In the genomic region with DNA sequence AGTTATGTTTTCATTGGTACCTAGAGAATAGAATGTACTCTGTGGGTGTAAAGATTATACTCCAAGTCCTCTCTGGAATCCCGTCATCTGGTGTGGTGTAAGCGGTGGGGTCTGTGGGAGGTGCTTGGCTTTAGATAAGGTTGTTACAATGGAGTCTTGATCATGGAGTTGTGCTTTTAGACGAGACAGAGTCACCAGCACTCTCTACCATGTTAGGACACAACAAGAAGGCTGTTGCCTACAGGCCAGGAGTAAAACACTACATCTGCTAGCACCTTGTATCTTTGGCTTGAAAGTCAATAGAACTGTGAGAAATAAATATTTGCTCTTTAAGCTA, we compare ENCODE assay signal across 9 mouse cellular contexts. TPM values are rescaled to one million over a fixed set of nuclear protein-coding genes. Genes with fewer than 3 reads are reported as not detected.
DNase-seq lines count a peak whose midpoint lies in the region; ATAC-seq and TF ChIP-seq lines count a peak whose summit lies in the region.
"Had no signal": no experiment of that assay in that cellular context is flagged by ENCODE, and none has a peak within 500 bp of the region (broad histone marks: within the 10 kb centered on the region; RNA-seq: fewer than 3 reads in every experiment).

No protein-coding gene starts in this region.

- H3K36me3 ChIP-seq in hindbrain, embryonic 16.5 days (ENCODE audit: control insufficient read depth, insufficient read depth, low read length), result no peaks in the 10 kb centered on the region
- no peaks in the 10 kb centered on the region for H3K36me3 ChIP-seq in hindbrain, embryonic 14.5 days (replicated peaks; ENCODE audit: control insufficient read depth, insufficient read depth)
- no peaks in the 10 kb centered on the region for H3K36me3 ChIP-seq in thymus, adult 2 months (ENCODE audit: control insufficient read depth, insufficient read depth, low read length)
- no peaks in the 10 kb centered on the region for H3K36me3 ChIP-seq in liver, embryonic 13.5 days
- H3K36me3 ChIP-seq in stomach, postnatal 0 days (ENCODE audit: control insufficient read depth, insufficient read depth, low read length), result no peaks in the 10 kb centered on the region

- H3K4me1 ChIP-seq in hindbrain, embryonic 16.5 days (ENCODE audit: control insufficient read depth, insufficient read depth, low read depth, low read length), result peaks cover 27% of the 10 kb centered on the region
- H3K4me1 ChIP-seq in hindbrain, embryonic 14.5 days (replicated peaks; ENCODE audit: control insufficient read depth, insufficient read depth, low read length), result peaks cover 40% of the 10 kb centered on the region
- peaks cover 52% of the 10 kb centered on the region for H3K4me1 ChIP-seq in thymus, adult 2 months (replicated peaks; ENCODE audit: control insufficient read depth, insufficient read depth, low read length)
- peaks cover 76% of the 10 kb centered on the region for H3K4me1 ChIP-seq in liver, embryonic 13.5 days (replicated peaks)
- peaks cover 16% of the 10 kb centered on the region for H3K4me1 ChIP-seq in stomach, postnatal 0 days (replicated peaks; ENCODE audit: control insufficient read depth, insufficient read depth)
- H3K4me1 ChIP-seq in cerebellum, adult 2 months (ENCODE audit: control insufficient read depth, insufficient read depth, low read length), result peaks cover 39% of the 10 kb centered on the region

- no peak for ATAC-seq in hindbrain, embryonic 16.5 days
- ATAC-seq in hindbrain, embryonic 14.5 days (ENCODE audit: low FRiP score), result no peak
- 0 out of 2 replicates have a peak, but pooled peaks have one; percentile 28 for ATAC-seq in liver, embryonic 13.5 days (ENCODE audit: low read depth)
- no peak for ATAC-seq in stomach, postnatal 0 days (ENCODE audit: low FRiP score, low TSS enrichment)

- no peak for TF ChIP-seq POLR2A in thymus, adult 2 months (IDR thresholded peaks at IDR 0.05; ENCODE audit: control insufficient read depth, extremely low read depth, insufficient read depth, low read length, poor library complexity)
- no peak for TF ChIP-seq POLR2A in cerebellum, adult 2 months (IDR thresholded peaks at IDR 0.05; ENCODE audit: borderline replicate concordance, insufficient read depth, low read length)

- no peak for DNase-seq in hindbrain, embryonic 14.5 days (ENCODE audit: low spot score)
- no peak for DNase-seq in thymus, adult 2 months
- no peak for DNase-seq in thymus, adult 18-20 months
- no peak for DNase-seq in liver, embryonic 13.5 days
- no peak for DNase-seq in stomach, postnatal 0 days (ENCODE audit: low spot score)
- DNase-seq in cerebellum, adult 2 months, result no peak
- DNase-seq: adrenal gland, postnatal 25 days; cerebellum, adult 9-10 months had no signal

- H3K9me3 ChIP-seq in hindbrain, embryonic 16.5 days (ENCODE audit: control insufficient read depth, low read length), result no peaks in the 10 kb centered on the region
- no peaks in the 10 kb centered on the region for H3K9me3 ChIP-seq in hindbrain, embryonic 14.5 days (ENCODE audit: control insufficient read depth, low read length)
- H3K9me3 ChIP-seq in liver, embryonic 13.5 days (replicated peaks), result no peaks in the 10 kb centered on the region
- H3K9me3 ChIP-seq in stomach, postnatal 0 days (ENCODE audit: control insufficient read depth, low read length), result no peaks in the 10 kb centered on the region

- TF ChIP-seq CTCF in thymus, adult 2 months (IDR thresholded peaks at IDR 0.05; ENCODE audit: borderline replicate concordance, control insufficient read depth, extremely low read depth, insufficient read depth, low read length, poor library complexity), result no peak
- TF ChIP-seq CTCF in stomach, postnatal 0 days (IDR thresholded peaks at IDR 0.05; ENCODE audit: low read depth), result no peak
- TF ChIP-seq CTCF in cerebellum, adult 2 months (IDR thresholded peaks at IDR 0.05; ENCODE audit: borderline replicate concordance, insufficient read depth, low read depth, low read length), result no peak

- H3K4me3 ChIP-seq in hindbrain, embryonic 16.5 days (ENCODE audit: low read length), result no peak overlapping the region
- no peak overlapping the region for H3K4me3 ChIP-seq in hindbrain, embryonic 14.5 days (replicated peaks; ENCODE audit: low read length)
- H3K4me3 ChIP-seq in thymus, adult 2 months (ENCODE audit: control insufficient read depth, insufficient read depth, low read length), result no peak overlapping the region
- H3K4me3 ChIP-seq in liver, embryonic 13.5 days (replicated peaks), result peak overlapping the region; percentile 45; the same call in 1 of the 2 replicates
- H3K4me3 ChIP-seq in stomach, postnatal 0 days (ENCODE audit: low read depth, low read length), result no peak overlapping the region
- no peak overlapping the region for H3K4me3 ChIP-seq in cerebellum, adult 2 months (replicated peaks; ENCODE audit: insufficient read depth, low read depth, low read length)

- no peak overlapping the region for H3K9ac ChIP-seq in hindbrain, embryonic 16.5 days (ENCODE audit: low read depth, low read length)
- H3K9ac ChIP-seq in hindbrain, embryonic 14.5 days, result no peak overlapping the region
- peak overlapping the region; percentile 52; the same call in 1 of the 2 replicates for H3K9ac ChIP-seq in liver, embryonic 13.5 days
- H3K9ac ChIP-seq in stomach, postnatal 0 days (ENCODE audit: low read length), result no peak overlapping the region

- no peaks in the 10 kb centered on the region for H3K27me3 ChIP-seq in hindbrain, embryonic 16.5 days (replicated peaks; ENCODE audit: control insufficient read depth, insufficient read depth, low read length)
- H3K27me3 ChIP-seq in hindbrain, embryonic 14.5 days (ENCODE audit: control insufficient read depth, insufficient read depth, low read length), result no peaks in the 10 kb centered on the region
- H3K27me3 ChIP-seq in thymus, adult 2 months (ENCODE audit: control insufficient read depth, insufficient read depth, low read length), result no peaks in the 10 kb centered on the region
- H3K27me3 ChIP-seq in liver, embryonic 13.5 days, result no peaks in the 10 kb centered on the region
- H3K27me3 ChIP-seq in stomach, postnatal 0 days (ENCODE audit: control insufficient read depth, insufficient read depth, low read length), result no peaks in the 10 kb centered on the region
- H3K27me3 ChIP-seq in cerebellum, adult 2 months (ENCODE audit: control insufficient read depth, insufficient read depth, low read length), result no peaks in the 10 kb centered on the region

- no peak overlapping the region for H3K4me2 ChIP-seq in hindbrain, embryonic 16.5 days (ENCODE audit: low read length)
- H3K4me2 ChIP-seq in hindbrain, embryonic 14.5 days (replicated peaks), result no peak overlapping the region
- peak overlapping the region; percentile 68 for H3K4me2 ChIP-seq in liver, embryonic 13.5 days
- H3K4me2 ChIP-seq in stomach, postnatal 0 days (replicated peaks; ENCODE audit: low read depth), result no peak overlapping the region

- WGBS in hindbrain, embryonic 16.5 days, result 61% methylated on average over 3 of the region's 3 CpGs
- 58% methylated on average over 3 of the region's 3 CpGs for WGBS in hindbrain, embryonic 14.5 days
- 10% methylated on average over 3 of the region's 3 CpGs for WGBS in thymus, adult 2 months
- 1% methylated on average over 3 of the region's 3 CpGs for WGBS in liver, embryonic 13.5 days (ENCODE audit: insufficient replicate concordance)
- whole genome bisulfite sequencing in stomach, postnatal 0 days, result 29% methylated on average over 3 of the region's 3 CpGs
- WGBS in cerebellum, adult 2 months, result 81% methylated on average over 3 of the region's 3 CpGs

- no peak for TF ChIP-seq EP300 in stomach, postnatal 0 days (optimal IDR thresholded peaks at IDR 0.05)

- H3K27ac ChIP-seq in hindbrain, embryonic 16.5 days (ENCODE audit: low read depth, low read length), result peak overlapping the region; percentile 54; the same call in 1 of the 2 replicates
- H3K27ac ChIP-seq in hindbrain, embryonic 14.5 days, result no peak overlapping the region
- H3K27ac ChIP-seq in thymus, adult 2 months (ENCODE audit: control insufficient read depth, insufficient read depth, low read length), result peak overlapping the region; percentile 95
- H3K27ac ChIP-seq in liver, embryonic 13.5 days, result peak overlapping the region; percentile 73; the same call in 1 of the 2 replicates
- peak overlapping the region; percentile 88 for H3K27ac ChIP-seq in stomach, postnatal 0 days (replicated peaks)
- no peak overlapping the region for H3K27ac ChIP-seq in cerebellum, adult 2 months (ENCODE audit: insufficient read depth, low read length)

RNA-seq across cellular contexts. Expression of gene Ldhd, which starts 33.7 kb away (rescaled TPM):
- polyA plus RNA-seq in hindbrain, embryonic 16.5 days (2015; fragmentation: Nextera tagmentation; extraction: Ambion mirVana), result 1.3 and 1.5 TPM in 2 replicates
- 0.56 and 0.60 TPM in 2 replicates for polyA plus RNA-seq in hindbrain, embryonic 14.5 days (2014; fragmentation: Nextera tagmentation; extraction: Ambion mirVana)
- 10.4 and 10.7 TPM in 2 replicates for polyA plus RNA-seq in thymus, adult 2 months (2012; rRNA removed)
- polyA plus RNA-seq in liver, embryonic 13.5 days (2015; fragmentation: Nextera tagmentation; extraction: Ambion mirVana), result 0.10 and 0.13 TPM in 2 replicates
- polyA plus RNA-seq in stomach, postnatal 0 days (2015; fragmentation: Nextera tagmentation; extraction: Ambion mirVana), result 5.3 and 5.6 TPM in 2 replicates
- polyA plus RNA-seq in cerebellum, adult 2 months (2012; rRNA removed), result 22.9 and 24.4 TPM in 2 replicates

RNA-seq across cellular contexts. Expression of gene Zfp1, which starts 46.7 kb away (rescaled TPM):
- polyA plus RNA-seq in hindbrain, embryonic 16.5 days (2015; fragmentation: Nextera tagmentation; extraction: Ambion mirVana), result 25.1 and 25.5 TPM in 2 replicates
- 27.5 and 28.3 TPM in 2 replicates for polyA plus RNA-seq in hindbrain, embryonic 14.5 days (2014; fragmentation: Nextera tagmentation; extraction: Ambion mirVana)
- polyA plus RNA-seq in thymus, adult 2 months (2012; rRNA removed), result 10.3 and 11.1 TPM in 2 replicates
- polyA plus RNA-seq in liver, embryonic 13.5 days (2015; fragmentation: Nextera tagmentation; extraction: Ambion mirVana), result 5.7 and 6.0 TPM in 2 replicates
- 10.5 and 10.9 TPM in 2 replicates for polyA plus RNA-seq in stomach, postnatal 0 days (2015; fragmentation: Nextera tagmentation; extraction: Ambion mirVana)
- polyA plus RNA-seq in cerebellum, adult 2 months (2012; rRNA removed), result 23.7 and 26.0 TPM in 2 replicates

Comparison
In these comparisons a context has a peak if more than half of its experiments do, and no peak if none do; other contexts are left out.
1. H3K27ac ChIP-seq: peak in hindbrain, embryonic 16.5 days (single experiment), thymus, adult 2 months (single experiment), liver, embryonic 13.5 days (single experiment) and stomach, postnatal 0 days (single experiment); none in hindbrain, embryonic 14.5 days (single experiment) and cerebellum, adult 2 months (single experiment).